Mouse (Mus musculus) myocyte (in vitro differentiated cells): ENCODE results near the gene Baiap2l2. TPM values are rescaled to one million over a fixed set of nuclear protein-coding genes. Genes with fewer than 3 reads are reported as not detected.

Experiments used
- H3K27me3 ChIP-seq: one replicate; pipeline ENCODE4 v1.6.1; 2011; ENCODE audit not compliant: control insufficient read depth, insufficient read depth, insufficient read length
- H3K36me3 ChIP-seq: one replicate; pipeline ENCODE4 v1.6.1; 2011; ENCODE audit not compliant: control insufficient read depth, insufficient read depth
- H3K4me2 ChIP-seq: one replicate; pipeline ENCODE4 v1.6.1; 2011; ENCODE audit warnings: low read depth, control low read depth
- H3K4me3 ChIP-seq: one replicate; pipeline ENCODE4 v1.5.1; 2011; ENCODE audit warnings: mild to moderate bottlenecking, control low read depth, moderate library complexity
- H3K79me2 ChIP-seq: one replicate; pipeline ENCODE4 v1.6.1; 2011; ENCODE audit not compliant: control insufficient read depth, insufficient read depth
- H3ac ChIP-seq: one replicate; pipeline ENCODE4 v1.6.1; 2011; ENCODE audit not compliant: control insufficient read depth, insufficient read length
- CEBPB ChIP-seq: IDR thresholded peaks from 2 replicates; pipeline ENCODE4 v1.6.1; 2011; ENCODE audit warnings: mild to moderate bottlenecking, moderate library complexity; ENCODE audit not compliant: poor library complexity, insufficient read depth, severe bottlenecking
- E2F4 ChIP-seq: IDR thresholded peaks from one replicate; pipeline ENCODE4 v1.6.1; 2011; ENCODE audit warnings: mild to moderate bottlenecking, control low read depth, moderate library complexity; ENCODE audit not compliant: insufficient read depth
- MAX ChIP-seq: IDR thresholded peaks from one replicate; pipeline ENCODE4 v1.6.1; 2011; ENCODE audit warnings: low read depth, mild to moderate bottlenecking, control low read depth
- MYOD1 ChIP-seq, 3 experiments: IDR thresholded peaks; one replicate each; pipeline ENCODE4 v1.6.1; 2011; ENCODE audit warnings: control low read depth in 2 of 3, low read depth in 2 of 3, mild to moderate bottlenecking in 2 of 3, moderate library complexity in 1 of 3; ENCODE audit not compliant: insufficient read length in 2 of 3, control insufficient read depth in 1 of 3
- MYOG ChIP-seq, 3 experiments: IDR thresholded peaks; one replicate each; pipeline ENCODE4 v1.6.1; 2011; ENCODE audit warnings: control low read depth in 2 of 3, low read depth in 2 of 3, mild to moderate bottlenecking in 2 of 3; ENCODE audit not compliant: insufficient read length in 2 of 3, control insufficient read depth in 1 of 3, insufficient read depth in 1 of 3
- POLR2A ChIP-seq: IDR thresholded peaks from one replicate; pipeline ENCODE4 v1.6.1; 2011; ENCODE audit warnings: low read depth, mild to moderate bottlenecking, control low read depth, moderate library complexity; ENCODE audit not compliant: insufficient read length
- POLR2AphosphoS2 ChIP-seq: IDR thresholded peaks from one replicate; pipeline ENCODE4 v1.6.1; 2011; ENCODE audit warnings: low read depth, control low read depth; ENCODE audit not compliant: insufficient read length
- REST ChIP-seq: IDR thresholded peaks from one replicate; pipeline ENCODE4 v1.6.1; 2011; ENCODE audit warnings: mild to moderate bottlenecking, control low read depth, moderate library complexity; ENCODE audit not compliant: insufficient read depth, insufficient read length
- SRF ChIP-seq: IDR thresholded peaks from one replicate; pipeline ENCODE4 v1.6.1; 2011; ENCODE audit warnings: low read depth; ENCODE audit not compliant: control insufficient read depth, insufficient read length
- TCF12 ChIP-seq: IDR thresholded peaks from one replicate; pipeline ENCODE4 v1.6.1; 2011; ENCODE audit warnings: mild to moderate bottlenecking, control low read depth; ENCODE audit not compliant: poor library complexity, insufficient read depth, severe bottlenecking
- TCF3 ChIP-seq: IDR thresholded peaks from one replicate; pipeline ENCODE4 v1.6.1; 2011; ENCODE audit warnings: low read depth, control low read depth; ENCODE audit not compliant: insufficient read length
- USF1 ChIP-seq: IDR thresholded peaks from one replicate; pipeline ENCODE4 v1.6.1; 2011; ENCODE audit warnings: low read depth, mild to moderate bottlenecking, control low read depth, moderate library complexity
- polyA plus RNA-seq: library from polyadenylated mRNA; unstranded; fragments of >200 nt; fragmentation: generic; extraction: Trizol; gene quantifications from one replicate; pipeline ENCODE4 v1.2.1, GENCODE M21; 2012; ENCODE audit warnings: missing spikeins

Gene Baiap2l2
- polyA plus RNA-seq, 1 experiment = 1.7 TPM

DNA sequence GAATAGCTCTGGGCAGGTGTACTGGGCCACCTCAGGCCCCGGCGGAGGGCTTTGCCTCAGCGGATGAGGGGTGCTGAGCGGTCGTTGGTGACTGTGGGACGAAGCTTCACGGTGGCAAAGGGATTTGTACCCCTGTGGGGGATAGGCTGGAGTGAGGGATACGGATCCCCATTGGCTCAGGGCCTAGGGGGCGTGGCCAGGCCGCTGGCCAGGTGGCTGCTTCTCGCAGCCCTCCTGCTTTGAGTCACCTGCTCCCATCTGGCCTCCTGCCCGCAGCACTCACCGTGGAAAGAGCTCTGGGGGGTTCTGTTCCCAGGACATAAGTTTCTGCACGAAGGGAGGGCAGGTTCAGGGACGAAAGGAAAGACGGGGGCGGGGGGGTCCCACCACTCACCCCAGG is 26.8 kb downstream of the Baiap2l2 start:
- Histone ChIP-seq H3K79me2 (no peaks in the 10 kb centered on the region), H3K27me3 (peaks cover 42% of the 10 kb centered on the region), H3ac (no peak overlapping the region), H3K36me3 (no peaks in the 10 kb centered on the region), H3K4me3 (no peak overlapping the region), H3K4me2 (no peak overlapping the region)
- TF ChIP-seq MYOG (IDR thresholded peaks at IDR 0.05; ENCODE audit: control insufficient read depth in 1 of 3, insufficient read depth in 1 of 3, insufficient read length in 2 of 3, low read depth in 2 of 3) = no peak

- Histone ChIP-seq H3K4me3 (no peak within 1 kb of the TSS), H3K27me3 (peaks cover 48% of the 10 kb centered on the region), H3K4me2 (no peak within 1 kb of the TSS), H3ac (no peak within 1 kb of the TSS), H3K36me3 (no peaks in the 10 kb centered on the region), H3K79me2 (no peaks in the 10 kb centered on the region)
- TF ChIP-seq POLR2A = no peak
- no peak for TF ChIP-seq MYOD1 (IDR thresholded peaks at IDR 0.05; ENCODE audit: control insufficient read depth in 1 of 3, insufficient read length in 2 of 3, low read depth in 2 of 3)
- no peak for TF ChIP-seq CEBPB
- TF ChIP-seq TCF12 = no peak
- TF ChIP-seq MYOG (IDR thresholded peaks at IDR 0.05; ENCODE audit: control insufficient read depth in 1 of 3, insufficient read depth in 1 of 3, insufficient read length in 2 of 3, low read depth in 2 of 3) = no peak
- no peak for TF ChIP-seq E2F4
Measured at GRCm38 (mm10) chr15:79254661-79255060, 30.7 kb downstream of the Baiap2l2 start, which contains the start of gene Slc16a8. TSS of gene Slc16a8 (minus strand) at chr15:79254761.

DNA sequence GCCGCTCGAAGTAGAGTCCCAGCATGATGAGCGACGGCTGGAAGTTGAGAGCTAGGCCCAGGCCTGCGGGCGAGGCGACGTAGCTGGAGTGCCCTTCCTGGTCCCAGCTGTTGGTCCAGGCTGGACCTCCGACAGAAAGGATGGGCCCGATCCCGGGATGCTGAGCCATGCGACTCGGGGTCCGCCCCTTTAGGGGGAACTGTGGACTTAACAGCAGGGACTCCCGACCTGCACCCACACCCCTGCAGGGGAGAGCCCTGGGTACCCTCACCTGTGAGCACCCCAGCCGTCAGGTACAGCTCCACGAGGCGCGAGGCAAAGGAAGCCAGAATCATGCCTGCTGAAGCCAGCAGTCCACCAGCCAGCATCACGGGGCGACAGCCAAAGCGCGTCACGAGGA is 32.8 kb downstream of the Baiap2l2 start:
- Histone ChIP-seq H3ac (no peak overlapping the region), H3K79me2 (no peaks in the 10 kb centered on the region), H3K4me2 (no peak overlapping the region), H3K27me3 (peaks cover 48% of the 10 kb centered on the region), H3K4me3 (no peak overlapping the region), H3K36me3 (no peaks in the 10 kb centered on the region)
- TF ChIP-seq MYOG (IDR thresholded peaks at IDR 0.05; ENCODE audit: control insufficient read depth in 1 of 3, insufficient read depth in 1 of 3, insufficient read length in 2 of 3, low read depth in 2 of 3) (no peak), TCF3 (no peak), TCF12 (no peak), POLR2AphosphoS2 (no peak), MAX (no peak)

DNA sequence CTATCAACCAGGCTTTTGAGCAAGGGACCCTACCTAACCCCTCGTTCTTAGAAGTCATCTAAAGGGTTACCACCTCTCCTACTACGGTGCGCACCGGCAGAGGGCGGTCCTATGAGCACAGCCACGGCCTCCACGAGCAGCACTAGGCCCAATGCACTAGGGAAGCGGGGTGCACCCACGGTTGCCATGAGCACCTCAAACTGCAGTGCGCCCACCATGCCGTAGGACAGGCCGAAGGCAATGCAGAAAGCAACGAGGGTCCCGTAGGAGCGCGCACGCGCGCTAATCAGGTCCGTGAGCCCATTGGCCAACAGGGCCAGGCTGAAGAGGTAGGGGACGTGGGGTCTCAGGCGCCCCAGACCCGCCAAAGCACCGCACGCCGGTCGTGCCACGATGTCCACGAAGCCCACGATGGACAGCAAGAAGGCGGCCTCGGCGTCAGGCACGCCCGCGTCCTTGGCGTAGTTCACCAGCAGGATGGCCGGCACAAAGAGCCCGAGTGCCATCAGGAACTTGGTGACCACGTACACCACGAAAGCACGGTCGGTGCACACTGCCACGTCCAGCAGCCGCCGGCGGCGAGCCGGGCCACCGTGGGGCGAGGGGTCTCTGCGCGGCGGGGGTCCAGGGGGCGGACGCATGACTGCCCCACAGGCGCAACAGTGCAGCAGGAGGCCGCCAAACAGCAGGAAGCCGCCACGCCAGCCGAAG is 33.4 kb downstream of the Baiap2l2 start:
- no peak overlapping the region for H3ac ChIP-seq
- TF ChIP-seq POLR2AphosphoS2 = peak; percentile 75
- no peak for TF ChIP-seq CEBPB
- H3K36me3 ChIP-seq = no peaks in the 10 kb centered on the region
- H3K4me2 ChIP-seq = no peak overlapping the region
- no peak overlapping the region for H3K4me3 ChIP-seq
- no peaks in the 10 kb centered on the region for H3K79me2 ChIP-seq
- peaks cover 48% of the 10 kb centered on the region for H3K27me3 ChIP-seq

GRCm38 (mm10) chr15:79251168-79251567 is 34.2 kb downstream of the Baiap2l2 start:
- no peak for TF ChIP-seq TCF3
- TF ChIP-seq E2F4 = no peak
- TF ChIP-seq SRF = no peak
- TF ChIP-seq TCF12 = no peak
- TF ChIP-seq POLR2A = no peak
- no peak for TF ChIP-seq CEBPB
- no peak for TF ChIP-seq MYOG (IDR thresholded peaks at IDR 0.05; ENCODE audit: control insufficient read depth in 1 of 3, insufficient read depth in 1 of 3, insufficient read length in 2 of 3, low read depth in 2 of 3)
- no peak for TF ChIP-seq MYOD1 (IDR thresholded peaks at IDR 0.05; ENCODE audit: control insufficient read depth in 1 of 3, insufficient read length in 2 of 3, low read depth in 2 of 3)
- no peak for TF ChIP-seq POLR2AphosphoS2
- TF ChIP-seq MAX = no peak
- TF ChIP-seq REST = no peak
- no peak for TF ChIP-seq USF1
- Histone ChIP-seq H3K27me3 (peaks cover 48% of the 10 kb centered on the region), H3K36me3 (no peaks in the 10 kb centered on the region), H3K79me2 (no peaks in the 10 kb centered on the region), H3K4me2 (no peak overlapping the region), H3K4me3 (no peak overlapping the region), H3ac (no peak overlapping the region)

DNA sequence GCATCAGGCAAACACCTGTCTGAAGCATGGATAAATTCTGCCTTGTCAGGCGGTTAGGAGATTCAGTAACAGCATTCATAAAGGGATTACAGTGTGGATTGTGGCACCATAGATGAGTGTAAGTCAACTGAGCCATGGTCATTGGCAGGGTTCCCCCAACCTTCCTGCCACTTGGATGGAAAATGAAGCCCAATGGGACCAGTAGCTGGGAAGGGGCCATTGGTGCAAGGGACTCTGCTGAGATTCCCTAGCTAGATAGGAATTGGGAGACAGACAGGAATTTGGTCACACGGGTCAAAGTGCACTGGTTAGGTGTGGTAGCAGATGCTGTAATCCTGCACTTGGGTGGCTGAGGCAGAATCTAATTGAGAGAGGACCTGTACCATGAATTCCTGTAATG is 35.1 kb downstream of the Baiap2l2 start:
- no peaks in the 10 kb centered on the region for H3K79me2 ChIP-seq
- no peak for TF ChIP-seq REST
- TF ChIP-seq USF1 = no peak
- TF ChIP-seq MYOD1 (IDR thresholded peaks at IDR 0.05; ENCODE audit: control insufficient read depth in 1 of 3, insufficient read length in 2 of 3, low read depth in 2 of 3) = no peak
- no peak for TF ChIP-seq E2F4
- TF ChIP-seq MYOG (IDR thresholded peaks at IDR 0.05; ENCODE audit: control insufficient read depth in 1 of 3, insufficient read depth in 1 of 3, insufficient read length in 2 of 3, low read depth in 2 of 3) = no peak
- TF ChIP-seq TCF3 = no peak
- H3K4me2 ChIP-seq = no peak overlapping the region
- no peak overlapping the region for H3K4me3 ChIP-seq
- peaks cover 45% of the 10 kb centered on the region for H3K27me3 ChIP-seq
- no peaks in the 10 kb centered on the region for H3K36me3 ChIP-seq
- H3ac ChIP-seq = no peak overlapping the region
